Mouse (Mus musculus) adrenal gland, postnatal 14 days (tissue): Measurements from ENCODE around the gene Rsph10b. TPM values are rescaled to one million over a fixed set of nuclear protein-coding genes. Genes with fewer than 3 reads are reported as not detected.
"Not testable (repeated sequence)": the region's sequence is repeated elsewhere in the genome, so short reads cannot be mapped to it uniquely, and the experiment has no call there.

ENCODE experiments used
- DNase-seq: peaks from one replicate; pipeline ENCODE4 v3.0.0; 2021; ENCODE audit warnings: mixed read lengths
- total RNA-seq: library from RNA; stranded (reverse); gene quantifications from 2 replicates; pipeline ENCODE4 v1.2.3, GENCODE M21; 2021

The Rsph10b gene
- total RNA-seq, 1 experiment from 2014 or later: 1.3 TPM

DNA sequence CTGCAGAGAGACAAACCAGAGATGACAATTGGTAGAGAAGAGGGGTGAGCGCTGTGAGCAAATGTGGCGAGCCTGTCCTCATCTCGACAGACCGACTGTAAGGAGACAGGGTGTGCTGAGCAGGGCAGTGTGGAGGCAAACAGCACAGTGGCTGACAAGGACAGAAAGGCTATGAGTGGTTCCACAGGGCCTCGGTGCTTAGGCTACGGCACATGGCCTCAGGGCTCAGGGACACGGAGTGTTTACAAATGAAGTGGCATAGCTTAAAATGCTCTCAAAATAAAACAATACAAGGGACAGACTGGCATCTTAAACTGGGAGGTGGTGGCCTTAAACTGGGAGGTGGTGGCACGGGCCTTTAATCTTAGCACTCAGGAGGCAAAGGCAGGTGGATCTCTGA lies 60.4 kb downstream of the Rsph10b start:
- DNase-seq: peak; percentile 49

DNA sequence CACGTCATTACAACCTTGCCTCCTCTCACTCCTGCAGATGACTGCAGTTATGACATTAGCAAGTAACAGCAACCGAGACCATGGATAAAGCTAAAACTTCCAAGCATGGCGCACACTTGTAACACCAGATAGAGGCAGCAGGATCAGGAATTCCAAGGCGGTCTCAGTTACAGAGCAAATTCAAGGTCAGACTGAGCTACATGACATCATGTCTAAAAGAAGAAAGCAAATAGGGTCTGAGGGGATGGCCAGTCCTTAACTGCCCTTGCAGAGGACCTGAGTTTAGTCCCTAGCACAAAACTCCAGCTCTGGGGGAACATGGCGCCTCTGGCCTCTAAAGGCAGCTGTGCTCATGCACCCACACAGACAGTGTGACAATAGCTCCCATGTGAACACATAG lies 61.0 kb downstream of the Rsph10b start:
- DNase-seq: no peak

DNA sequence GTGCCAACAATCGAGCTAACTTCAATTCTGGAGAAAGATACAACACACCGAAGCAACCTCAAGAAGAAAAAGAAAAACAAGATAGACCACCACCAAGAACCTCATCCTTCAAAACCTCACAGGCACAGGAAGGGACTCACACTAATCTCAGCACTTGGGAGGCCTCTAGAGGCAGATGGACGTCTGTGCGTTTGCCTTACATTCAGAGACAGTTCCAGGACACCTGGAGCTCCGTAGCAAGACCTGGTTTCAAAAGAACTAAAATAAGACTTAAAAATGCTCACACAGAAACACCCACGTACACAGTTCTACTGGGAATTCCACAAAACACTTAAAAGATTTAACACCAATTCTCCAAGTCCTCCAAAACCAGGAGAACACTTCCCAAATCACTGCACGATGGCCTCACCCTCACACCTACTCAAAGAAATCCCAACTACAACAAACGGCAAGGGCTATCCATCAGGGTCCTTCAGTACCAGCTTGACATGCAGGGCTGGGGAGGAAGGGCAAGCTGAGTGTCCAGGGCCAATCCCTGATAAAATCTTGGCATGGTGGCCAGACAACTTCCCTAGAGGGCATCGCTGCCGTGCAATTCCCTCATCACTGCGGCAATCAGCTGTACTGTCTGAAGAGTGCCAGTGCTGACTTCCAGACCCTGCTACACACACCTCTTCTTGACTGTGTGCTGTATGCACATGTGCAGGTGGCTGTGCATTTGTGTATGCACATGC lies 62.0 kb downstream of the Rsph10b start:
- DNase-seq: peak; percentile 72

DNA sequence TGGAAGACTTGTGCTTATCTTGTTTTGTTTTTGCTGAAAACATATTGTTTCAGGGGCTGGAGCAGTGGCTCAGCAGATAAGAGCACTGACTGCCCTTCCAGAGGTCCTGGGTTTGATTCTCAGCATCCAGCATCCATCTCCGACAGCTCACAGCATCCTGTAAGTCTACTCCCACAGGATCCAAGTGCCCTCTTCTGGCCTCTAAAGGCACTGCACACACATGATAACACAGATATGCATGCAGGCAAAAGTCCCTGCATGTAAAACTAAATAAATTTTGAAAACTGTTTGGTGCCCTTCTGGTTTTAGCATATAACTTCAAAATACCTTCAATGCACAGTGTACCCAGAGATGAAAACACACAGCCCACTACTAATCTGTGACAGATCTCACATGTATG lies 66.6 kb downstream of the Rsph10b start:
- peak; percentile 46 for DNase-seq

DNA sequence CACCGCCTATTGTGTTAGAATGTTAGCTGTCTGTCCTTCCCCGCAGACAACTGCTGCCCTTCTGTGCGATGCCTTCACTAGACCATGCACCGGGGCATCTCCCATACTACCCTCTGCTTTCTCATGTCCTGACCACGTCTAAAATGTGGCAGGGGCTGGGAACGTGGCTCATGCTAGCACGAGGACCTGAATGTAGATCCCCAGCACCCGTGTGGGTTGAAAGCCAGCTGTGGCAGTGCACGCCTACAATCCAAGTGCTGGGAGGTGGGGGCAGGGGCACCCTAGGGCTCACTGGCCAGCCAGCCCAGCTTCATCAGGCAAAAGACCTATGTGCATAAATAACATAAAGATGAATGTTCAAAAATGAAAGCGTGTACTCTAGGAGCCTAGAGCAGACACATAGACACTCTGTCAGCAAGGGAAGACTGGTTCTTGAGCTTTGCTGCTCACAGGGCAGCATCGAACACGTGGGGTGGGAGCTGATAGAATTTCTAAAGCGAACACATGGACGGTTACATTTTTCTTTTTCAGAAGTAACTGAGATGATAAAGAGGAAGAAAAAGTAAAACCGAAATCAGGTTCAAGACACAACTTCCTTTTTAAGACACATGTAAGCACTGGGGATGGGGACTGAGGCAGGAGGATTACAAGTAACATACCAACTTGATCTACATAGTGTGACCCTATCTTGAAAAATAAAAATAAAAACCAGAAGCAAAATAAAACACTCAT lies 69.8 kb downstream of the Rsph10b start:
- no peak for DNase-seq

DNA sequence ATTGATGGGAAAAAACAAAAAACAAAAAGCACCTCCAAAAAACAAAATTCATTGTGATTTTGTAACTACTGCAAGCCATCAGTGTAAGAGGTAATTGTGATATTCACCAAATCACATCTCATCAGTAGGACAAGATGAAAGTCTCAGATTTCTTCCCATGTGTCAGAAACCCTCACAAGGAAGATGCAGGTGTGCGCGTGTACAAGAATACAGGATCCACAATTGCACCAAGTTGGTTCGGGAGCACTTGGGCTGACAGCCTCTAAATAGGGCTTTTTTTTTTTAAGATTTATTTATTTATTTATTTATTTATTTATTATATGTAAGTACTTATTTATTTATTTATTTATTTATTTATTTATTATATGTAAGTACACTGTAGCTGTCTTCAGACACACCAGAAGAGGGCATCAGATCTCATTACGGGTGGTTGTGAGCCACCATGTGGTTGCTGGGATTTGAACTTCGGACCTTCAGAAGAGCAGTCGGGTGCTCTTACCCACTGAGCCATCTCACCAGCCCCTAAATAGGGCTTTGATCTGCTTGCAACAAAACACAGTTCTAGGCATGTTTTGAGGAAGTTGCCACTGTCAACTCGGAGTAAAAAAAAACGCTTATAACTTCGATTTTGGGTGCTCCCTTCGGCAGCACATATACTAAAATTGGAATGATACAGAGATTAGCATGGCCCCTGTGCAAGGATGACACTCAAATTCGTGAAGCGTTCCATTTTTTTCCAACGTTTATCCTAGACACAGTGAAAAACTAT lies 80.7 kb downstream of the Rsph10b start:
- DNase-seq: not testable (repeated sequence)

DNA sequence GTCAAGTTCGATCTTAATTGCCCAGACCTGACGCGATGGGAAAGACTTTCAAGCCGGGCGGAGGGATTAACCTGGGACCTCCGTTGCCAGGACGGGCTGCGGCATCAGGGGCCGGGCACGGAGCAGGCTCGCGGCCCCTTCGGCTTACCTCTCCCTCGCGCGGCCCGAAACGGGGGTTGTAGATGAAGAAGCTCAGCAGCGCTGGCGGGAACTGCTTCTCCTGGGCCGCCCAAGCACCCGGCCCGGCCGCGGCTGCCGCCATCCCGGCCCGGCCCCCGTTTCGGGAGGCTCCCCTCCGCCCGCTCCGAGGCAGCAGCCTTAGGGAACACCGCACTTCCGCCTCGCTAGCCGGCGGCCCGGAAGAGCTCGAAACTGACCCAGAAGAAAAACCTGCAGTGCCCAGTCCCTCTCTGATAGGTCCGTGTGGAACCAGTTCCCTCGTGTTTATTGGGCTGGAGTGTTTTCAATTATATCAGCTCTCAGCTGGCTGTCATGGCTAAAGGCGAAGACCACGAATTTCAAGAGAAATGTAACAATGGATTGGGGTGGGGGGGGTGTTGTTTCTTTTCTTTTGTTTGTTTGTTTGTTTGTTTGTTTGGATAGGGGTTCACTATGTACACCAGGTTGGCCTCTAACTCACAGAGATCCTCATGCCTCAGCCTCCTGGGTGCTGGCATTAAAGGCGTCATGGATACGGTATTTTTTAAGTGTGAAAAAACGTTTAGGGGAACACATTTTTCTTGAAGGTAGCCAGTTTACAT lies 81.9 kb downstream of the Rsph10b start, which contains the start of gene Ccz1:
Ccz1 (minus strand) TSS at position 327 of the 761 bp plus-strand sequence.
- DNase-seq: peak; percentile 90

DNA sequence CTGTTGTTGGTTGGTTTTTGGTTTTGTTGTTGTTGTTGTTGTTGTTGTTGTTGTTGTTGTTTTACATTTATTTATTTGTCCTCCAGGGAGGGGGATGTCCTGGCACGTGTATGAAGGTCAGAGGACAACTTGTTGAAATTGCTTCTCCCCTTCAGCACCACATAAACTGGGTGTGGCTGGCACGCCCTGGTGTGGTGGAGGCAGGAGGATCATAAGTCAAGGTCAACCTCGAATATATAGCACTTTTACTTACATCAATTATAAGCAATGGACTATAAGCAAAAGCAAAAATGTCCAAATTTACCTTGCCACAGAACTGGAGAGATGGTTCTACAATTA lies 82.4 kb downstream of the Rsph10b start:
- no peak for DNase-seq

DNA sequence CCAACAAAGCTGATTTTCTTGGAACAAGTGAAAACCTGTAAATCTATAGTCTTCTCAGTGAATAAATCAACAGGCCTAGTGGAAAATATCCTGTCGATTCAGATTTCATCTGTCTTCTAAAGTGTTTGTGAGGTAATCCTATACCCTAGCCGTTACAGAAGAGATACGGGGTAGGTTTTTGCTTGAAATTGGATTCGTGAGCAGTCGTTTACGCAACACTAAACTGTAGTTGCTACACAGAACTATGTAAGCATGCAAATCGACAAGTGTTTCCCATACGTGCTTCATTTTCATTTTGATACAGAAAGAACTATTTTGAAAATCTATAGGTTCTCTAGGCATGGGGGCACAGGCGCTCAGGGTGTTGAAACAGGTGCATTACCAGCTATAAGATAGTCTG lies 83.0 kb downstream of the Rsph10b start:
- DNase-seq: no peak

DNA sequence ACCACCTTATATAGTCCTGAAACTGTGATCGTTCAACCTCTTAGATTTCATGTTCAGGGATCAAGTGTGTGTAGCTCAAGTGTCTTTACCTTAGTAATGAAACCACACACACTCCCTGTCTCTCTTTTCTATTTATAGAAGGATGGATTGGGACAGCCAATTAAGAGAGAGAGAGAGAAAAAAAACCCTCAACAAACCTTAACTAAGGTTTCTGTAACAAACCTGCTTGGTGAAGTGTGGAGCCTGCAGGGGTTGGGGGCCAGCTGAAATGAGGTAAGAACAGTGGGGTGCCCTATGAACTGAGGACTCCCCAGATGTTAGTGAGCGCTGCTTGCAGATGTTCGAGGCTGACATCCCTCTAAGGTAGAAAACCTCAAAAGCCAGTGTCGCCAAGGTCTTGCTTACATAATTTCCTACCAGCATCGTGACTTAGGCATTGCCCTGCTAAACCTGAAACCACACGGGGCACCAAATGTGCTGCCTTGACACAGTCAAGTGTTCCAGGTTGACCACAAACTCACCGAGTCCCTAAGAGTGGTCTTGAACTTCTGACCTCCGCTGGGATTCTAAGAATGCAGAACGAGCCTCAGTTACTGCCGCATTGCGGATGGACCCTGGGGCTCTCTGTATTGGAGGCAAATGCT lies 93.9 kb downstream of the Rsph10b start, which contains the start of gene Ocm:
Ocm (minus strand) TSS at position 51 of the 644 bp plus-strand sequence.
- no peak for DNase-seq

DNA sequence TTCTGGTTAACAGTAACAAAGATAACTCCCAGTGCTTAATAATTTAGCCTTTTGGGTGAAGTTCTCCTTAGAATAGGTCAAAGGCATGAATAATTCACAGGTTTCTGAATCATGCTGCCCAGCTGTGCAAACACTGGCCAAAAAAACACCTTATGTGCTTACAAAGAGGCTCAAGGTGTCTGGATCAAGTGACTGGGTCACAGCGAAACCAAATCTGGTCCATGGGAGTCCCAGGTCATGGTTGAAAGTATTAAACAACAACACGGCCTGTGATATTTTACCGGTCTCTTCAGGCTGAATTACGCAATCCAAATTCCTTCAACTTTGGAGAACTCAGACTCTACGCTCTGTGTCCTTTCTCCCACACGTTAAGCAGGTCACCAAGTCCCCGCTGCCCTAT lies 99.7 kb downstream of the Rsph10b start:
- no peak for DNase-seq

DNA sequence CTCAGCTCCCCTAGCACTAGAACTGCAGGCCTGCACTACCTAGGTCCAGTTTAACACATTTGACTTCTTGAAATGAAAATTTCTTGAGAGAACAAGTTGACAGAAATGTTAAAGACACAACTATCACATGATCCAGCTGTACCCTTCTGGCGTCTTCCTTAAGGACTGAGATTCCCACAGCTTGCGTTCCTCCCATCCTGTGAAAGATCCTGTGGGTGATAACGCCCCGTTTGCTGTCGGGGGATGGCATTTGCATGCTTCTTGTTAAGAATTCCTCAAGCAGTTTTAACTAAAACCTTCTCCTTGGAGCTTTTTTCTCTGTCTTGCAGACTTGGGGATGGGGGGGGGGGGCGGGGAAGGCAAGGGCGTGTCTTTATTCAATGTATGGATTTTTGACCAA lies 101.7 kb downstream of the Rsph10b start:
- DNase-seq: no peak

Other genes with a start within 250 kb of the Rsph10b start
- gene Usp42, start 200.8 kb upstream of the Rsph10b start, total RNA-seq: 13.5 and 16.8 TPM in 2 replicates
- gene Eif2ak1, start 115.2 kb upstream of the Rsph10b start, total RNA-seq: 33.1 and 34.2 TPM in 2 replicates
- not detected in 2 replicates for gene Ankrd61, start 35.4 kb upstream of the Rsph10b start, total RNA-seq
- gene Aimp2, start 23.2 kb upstream of the Rsph10b start, total RNA-seq: 33.5 and 41.5 TPM in 2 replicates
- gene Pms2, start 23.1 kb upstream of the Rsph10b start, total RNA-seq: 8.7 and 8.9 TPM in 2 replicates
- gene Gm42421, start 4.9 kb upstream of the Rsph10b start, total RNA-seq: not detected in 2 replicates
- 47.6 and 59.7 TPM in 2 replicates for gene Ccz1, start 81.8 kb downstream of the Rsph10b start, total RNA-seq
- not detected in 2 replicates for gene Ocm, start 93.6 kb downstream of the Rsph10b start, total RNA-seq
- 26.2 and 28.0 TPM in 2 replicates for gene Lmtk2, start 167.4 kb downstream of the Rsph10b start, total RNA-seq